Mouse (Mus musculus) C2C12 (cell line): Measurements from ENCODE around the gene Nampt. TPM values are rescaled to one million over a fixed set of nuclear protein-coding genes. Genes with fewer than 3 reads are reported as not detected.

Experiments
- H3K27me3 ChIP-seq: one replicate; pipeline ENCODE4 v1.6.1; 2011; ENCODE audit not compliant: control insufficient read depth, insufficient read depth, insufficient read length
- H3K36me3 ChIP-seq: one replicate; pipeline ENCODE4 v1.6.1; 2011; ENCODE audit not compliant: control insufficient read depth, insufficient read depth
- H3K4me3 ChIP-seq: one replicate; pipeline ENCODE4 v1.5.1; 2011; ENCODE audit warnings: mild to moderate bottlenecking, control low read depth; ENCODE audit not compliant: poor library complexity, insufficient read depth, severe bottlenecking
- H3K79me2 ChIP-seq: one replicate; pipeline ENCODE4 v1.6.1; 2011; ENCODE audit not compliant: control insufficient read depth, insufficient read depth
- H3K79me3 ChIP-seq: one replicate; pipeline ENCODE4 v1.6.1; 2011; ENCODE audit warnings: low read depth, control low read depth
- H3ac ChIP-seq: one replicate; pipeline ENCODE3; 2011; ENCODE audit warnings: low read depth; ENCODE audit not compliant: control insufficient read depth, insufficient read length
- CEBPB ChIP-seq: IDR thresholded peaks from one replicate; pipeline ENCODE4 v1.6.1; 2011; ENCODE audit warnings: low read depth, mild to moderate bottlenecking, control low read depth, moderate library complexity
- CTCF ChIP-seq: IDR thresholded peaks from one replicate; pipeline ENCODE4 v1.5.1; 2011; ENCODE audit not compliant: control insufficient read depth, insufficient read depth, insufficient read length
- FOSL1 ChIP-seq: IDR thresholded peaks from one replicate; pipeline ENCODE4 v1.8.0; 2011; ENCODE audit warnings: mild to moderate bottlenecking, low read length; ENCODE audit not compliant: poor library complexity, insufficient read depth, severe bottlenecking
- MAX ChIP-seq: IDR thresholded peaks from one replicate; pipeline ENCODE4 v1.6.1; 2011; ENCODE audit warnings: mild to moderate bottlenecking, control low read depth
- MYOD1 ChIP-seq: IDR thresholded peaks from one replicate; pipeline ENCODE4 v1.6.1; 2011; ENCODE audit warnings: low read depth; ENCODE audit not compliant: control insufficient read depth, insufficient read length
- MYOG ChIP-seq: IDR thresholded peaks from one replicate; pipeline ENCODE4 v1.6.1; 2011; ENCODE audit not compliant: control insufficient read depth, insufficient read length; ENCODE audit errors: extremely low read depth
- USF1 ChIP-seq: IDR thresholded peaks from one replicate; pipeline ENCODE4 v1.6.1; 2011; ENCODE audit warnings: low read depth, mild to moderate bottlenecking, control low read depth, moderate library complexity
- polyA plus RNA-seq: library from polyadenylated mRNA; unstranded; fragments of >200 nt; fragmentation: generic; extraction: Trizol; gene quantifications from one replicate; pipeline ENCODE4 v1.2.1, GENCODE M21; 2012; ENCODE audit warnings: missing spikeins

The Nampt gene
- polyA plus RNA-seq, 1 experiment, result 7.9 TPM

DNA sequence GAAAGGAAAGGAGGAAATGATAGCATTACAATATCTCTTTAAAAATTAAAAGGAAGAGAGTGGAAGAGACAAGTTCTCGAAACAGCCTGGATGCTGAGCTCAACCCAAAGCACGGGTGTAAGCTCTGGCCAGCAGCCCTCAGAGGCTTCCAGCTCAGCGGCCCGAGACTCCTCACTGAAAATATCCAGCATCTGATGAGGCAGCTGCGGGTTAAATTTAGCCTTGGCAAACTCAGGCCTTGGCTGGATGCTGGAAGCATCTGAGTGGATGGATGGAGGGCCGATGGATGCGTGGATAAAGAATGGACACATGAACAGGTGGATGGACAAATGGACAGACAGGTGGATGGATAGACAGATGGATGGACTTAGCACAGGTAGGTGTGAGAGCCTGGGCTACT is 77.2 kb downstream of the Nampt start:
- Histone ChIP-seq H3ac (no peak overlapping the region), H3K36me3 (no peaks in the 10 kb centered on the region), H3K79me3 (no peaks in the 10 kb centered on the region), H3K27me3 (peaks cover 3% of the 10 kb centered on the region), H3K79me2 (no peaks in the 10 kb centered on the region), H3K4me3 (no peak overlapping the region)
- TF ChIP-seq MAX, result no peak
- no peak for TF ChIP-seq FOSL1
- no peak for TF ChIP-seq CEBPB
- no peak for TF ChIP-seq USF1
- no peak for TF ChIP-seq MYOG
- no peak for TF ChIP-seq CTCF
- no peak for TF ChIP-seq MYOD1

DNA sequence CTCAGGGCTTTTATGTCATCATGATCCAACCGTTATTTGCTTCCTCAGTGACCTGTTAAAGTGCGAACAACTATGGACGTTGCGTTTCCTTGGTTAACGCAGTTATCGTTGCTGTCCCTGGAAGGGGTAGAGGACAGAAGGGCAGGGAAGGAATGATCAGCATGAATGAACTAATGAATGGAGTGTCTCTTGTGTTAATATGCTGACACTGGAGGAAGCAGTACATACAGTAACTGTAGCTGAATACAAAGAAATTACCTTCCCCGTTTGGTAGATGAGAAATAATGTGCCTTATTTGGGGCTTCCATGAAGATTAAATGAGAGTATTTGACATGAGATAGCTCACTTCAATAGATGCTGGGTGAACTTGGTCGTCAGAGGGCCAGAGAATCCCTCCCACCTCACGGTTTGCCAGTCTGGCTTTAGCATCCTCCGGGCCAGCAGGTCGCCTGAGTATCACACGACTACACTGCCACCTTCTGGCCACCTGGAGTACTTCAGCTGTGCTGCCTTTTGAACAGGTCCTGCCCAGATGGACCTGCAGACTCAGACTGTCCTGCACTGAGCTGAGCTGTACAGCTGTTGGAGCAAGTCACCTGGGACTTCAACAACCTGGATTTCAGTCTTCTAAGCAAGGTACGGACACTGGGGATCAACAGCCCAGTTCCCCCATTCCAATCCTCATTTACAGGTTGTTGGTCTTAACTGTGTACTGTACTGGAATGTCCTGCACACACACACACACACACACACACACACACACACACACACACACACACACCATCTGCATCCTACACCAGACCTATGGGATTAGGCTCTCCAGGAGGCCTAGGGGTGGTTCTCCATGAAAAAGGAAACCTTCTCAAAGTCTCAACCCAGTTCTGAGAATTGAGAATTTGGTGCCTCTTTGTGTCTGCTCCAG is 78.1 kb downstream of the Nampt start:
- H3K4me3 ChIP-seq, result no peak overlapping the region

DNA sequence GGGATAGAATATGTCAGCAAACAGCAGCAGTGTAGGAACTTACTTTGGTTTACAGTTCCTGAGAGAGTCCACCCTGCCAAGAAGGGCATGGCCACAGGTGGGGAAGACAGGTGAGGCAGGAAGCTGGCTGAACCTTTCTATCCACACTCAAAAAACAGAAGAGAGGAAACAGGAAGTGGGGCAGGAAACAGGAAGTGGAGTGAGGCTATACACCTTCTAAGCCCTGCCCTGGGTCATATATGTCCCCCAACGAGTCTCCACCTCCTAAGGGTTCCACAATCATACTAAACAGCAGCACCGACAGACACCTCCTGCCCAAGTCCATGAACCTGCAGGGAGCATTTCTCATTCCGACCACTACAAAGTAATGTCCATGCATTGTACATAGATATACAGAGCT is 81.7 kb downstream of the Nampt start:
- no peaks in the 10 kb centered on the region for H3K36me3 ChIP-seq
- H3K79me2 ChIP-seq, result no peaks in the 10 kb centered on the region
- TF ChIP-seq CTCF, result no peak
- TF ChIP-seq MAX, result no peak
- TF ChIP-seq USF1, result no peak
- no peak for TF ChIP-seq MYOD1
- no peak for TF ChIP-seq FOSL1
- no peak for TF ChIP-seq MYOG
- TF ChIP-seq CEBPB, result no peak
- no peak overlapping the region for H3K4me3 ChIP-seq
- H3K79me3 ChIP-seq, result no peaks in the 10 kb centered on the region
- no peaks in the 10 kb centered on the region for H3K27me3 ChIP-seq
- no peak overlapping the region for H3ac ChIP-seq

More for the DNA sequence above, 78.1 kb downstream of the Nampt start:
- TF ChIP-seq CTCF (peak; percentile 96), MAX (no peak), USF1 (no peak)
- Histone ChIP-seq H3K27me3 (peaks cover 3% of the 10 kb centered on the region), H3K36me3 (no peaks in the 10 kb centered on the region), H3K79me2 (no peaks in the 10 kb centered on the region), H3ac (no peak overlapping the region), H3K79me3 (no peaks in the 10 kb centered on the region)

Other genes with a start within 250 kb of the Nampt start
- gene Sypl, start 134.3 kb downstream of the Nampt start, polyA plus RNA-seq, result 37.0 TPM